Mouse (Mus musculus) urinary bladder, postnatal 10 days (tissue): ENCODE results near the gene Pdzk1ip1.

ENCODE experiments used
- DNase-seq: peaks from one replicate; pipeline ENCODE4 v3.0.0; 2022; ENCODE audit warnings: low spot score

Pdzk1ip1 gene

GRCm38 (mm10) chr4:115088611-115089338 lies at the start of gene Pdzk1ip1:
Pdzk1ip1 (plus strand) TSS chr4:115088708.
- no peak for DNase-seq

DNA sequence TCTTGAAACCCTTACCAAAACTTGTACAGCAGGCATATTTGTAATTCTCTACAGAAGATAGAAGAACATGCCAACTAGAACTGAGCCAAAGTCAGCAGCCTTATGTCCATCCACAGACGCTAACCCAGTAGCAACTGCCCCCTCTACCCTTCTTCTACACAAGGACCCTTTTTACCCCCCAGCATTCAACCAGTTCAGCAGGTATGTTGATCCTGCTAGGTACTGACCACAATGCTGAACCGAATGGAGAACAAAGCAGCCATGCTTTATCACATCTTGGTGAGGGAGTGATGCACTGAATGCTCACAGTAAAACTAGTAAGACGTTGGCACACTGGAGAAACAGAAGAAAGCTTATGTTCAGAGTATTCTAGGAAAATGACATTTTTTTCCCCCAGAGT lies 42.9 kb upstream of the Pdzk1ip1 start:
- no peak for DNase-seq

- no peak for DNase-seq
These were observed 40.8 kb upstream of the Pdzk1ip1 start for GRCm38 (mm10) chr4:115047750-115048149.

DNA sequence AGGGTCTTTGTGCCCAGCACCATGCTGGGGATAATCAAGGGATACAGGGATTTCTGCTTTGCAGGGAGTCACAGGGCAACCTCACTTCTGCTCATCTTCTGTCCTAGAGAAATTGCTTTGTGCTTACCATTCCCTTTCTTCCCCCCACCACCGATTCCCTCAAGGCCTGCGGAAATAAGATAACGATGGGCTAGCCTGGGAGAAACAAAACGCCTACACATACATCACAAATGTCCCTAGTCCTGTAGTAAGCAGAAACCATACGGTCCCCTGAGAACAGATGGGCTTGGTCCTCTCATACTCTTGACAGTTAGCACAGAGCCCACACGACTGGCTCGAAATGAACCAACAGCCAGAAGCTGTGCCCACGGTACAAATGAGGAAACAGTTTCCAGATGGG lies 40.3 kb upstream of the Pdzk1ip1 start:
- no peak for DNase-seq

- DNase-seq: no peak
These were observed 37.3 kb upstream of the Pdzk1ip1 start for GRCm38 (mm10) chr4:115051245-115051644.

DNA sequence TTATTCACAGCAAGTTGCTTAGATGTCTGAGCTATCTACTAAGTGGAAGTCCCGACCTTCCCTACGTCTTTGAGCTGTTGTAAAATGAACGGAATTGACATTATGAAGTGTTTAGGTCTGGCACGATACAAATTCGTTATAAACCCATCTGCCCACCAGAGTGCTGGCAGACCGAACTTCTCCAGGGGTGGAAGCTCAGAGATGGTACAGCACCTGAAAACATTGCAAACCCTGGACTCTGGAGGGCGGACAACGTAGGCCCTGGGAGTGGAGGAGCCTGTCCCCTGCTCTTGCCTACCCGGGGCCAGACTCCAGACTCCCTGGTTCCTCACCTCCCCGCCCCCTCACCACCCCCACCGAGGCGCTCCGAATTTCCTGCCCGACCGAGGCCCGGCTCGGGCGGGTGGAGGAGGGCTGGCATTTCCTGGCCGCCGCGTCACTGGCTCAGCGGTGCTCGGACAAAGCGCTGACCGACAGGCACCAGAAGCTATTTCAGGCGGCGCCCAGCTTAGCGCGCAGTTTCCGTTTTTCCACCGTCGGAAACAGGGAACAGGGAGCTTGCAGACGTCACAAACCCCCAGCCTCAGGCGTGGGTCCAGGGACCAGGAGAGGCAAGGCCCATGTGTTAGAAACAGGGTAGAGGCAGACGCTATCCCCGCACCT lies 36.0 kb upstream of the Pdzk1ip1 start:
- no peak for DNase-seq

DNA sequence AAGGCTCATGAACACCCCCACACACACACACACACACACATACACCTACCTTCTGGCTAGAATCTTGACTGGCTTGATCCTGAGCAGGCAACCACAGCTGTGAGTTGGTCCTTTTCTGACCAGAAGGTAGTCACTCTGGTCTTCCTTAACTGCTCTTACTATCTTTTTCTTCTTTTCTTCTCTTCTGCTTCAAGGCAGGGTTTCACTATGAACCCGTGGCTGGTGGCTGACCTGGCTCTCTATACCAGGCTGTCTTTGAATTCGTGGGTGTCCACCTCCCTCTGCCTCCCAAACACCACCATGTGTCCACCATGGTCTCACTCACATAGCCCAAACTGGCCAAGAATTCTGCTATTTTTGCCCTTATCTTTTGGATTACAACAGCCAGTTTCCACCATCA lies 33.5 kb upstream of the Pdzk1ip1 start:
- DNase-seq: no peak

DNA sequence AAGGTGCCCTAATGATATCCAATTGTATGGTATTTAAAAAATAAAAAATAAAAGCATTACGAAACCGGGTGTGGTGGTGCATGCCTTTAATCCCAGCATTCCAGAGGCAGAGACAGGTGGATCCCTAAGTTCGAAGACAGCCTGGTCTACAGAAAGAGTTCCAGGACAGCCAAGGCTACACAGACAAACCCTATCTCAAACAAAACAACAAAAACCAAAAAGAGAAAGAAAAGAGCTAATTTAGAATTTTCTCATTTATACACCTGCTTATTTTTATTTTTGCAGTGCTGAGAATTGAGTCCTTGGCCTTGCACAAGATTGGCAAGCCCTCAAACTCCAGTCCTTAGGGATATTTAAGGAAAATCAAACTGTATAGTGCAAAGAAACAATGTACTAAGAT lies 32.8 kb upstream of the Pdzk1ip1 start:
- no peak for DNase-seq

DNA sequence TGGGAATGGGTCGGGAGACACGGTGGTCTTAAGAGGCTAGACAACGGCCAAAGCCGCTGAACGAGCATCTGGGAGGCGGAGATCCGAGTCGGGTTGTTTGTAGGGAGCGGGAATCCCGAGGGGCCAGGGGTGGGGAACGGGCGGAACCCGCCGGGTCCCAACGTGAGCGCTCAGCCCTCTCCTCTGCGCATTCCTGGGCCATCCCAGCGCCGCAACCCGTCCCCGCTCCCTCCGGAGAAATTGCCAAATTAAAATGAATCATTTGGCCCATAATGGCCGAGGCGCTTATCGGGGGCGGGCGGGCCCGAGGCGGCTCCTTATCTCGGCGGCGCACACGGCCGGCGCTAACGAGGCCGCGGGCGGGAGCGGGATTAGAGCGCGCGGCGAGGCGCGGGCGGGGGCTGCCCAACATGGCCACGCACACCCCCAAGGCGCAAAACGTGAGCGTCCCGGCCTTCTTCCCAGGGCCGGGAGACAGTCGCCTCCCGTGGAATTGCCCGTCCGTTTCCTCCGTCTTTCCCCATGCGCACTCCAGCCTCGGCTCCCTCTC lies 32.1 kb upstream of the Pdzk1ip1 start, which contains the start of gene Tal1:
Tal1 (plus strand) TSS at position 56 of the 550 bp plus-strand sequence.
- DNase-seq: no peak

DNA sequence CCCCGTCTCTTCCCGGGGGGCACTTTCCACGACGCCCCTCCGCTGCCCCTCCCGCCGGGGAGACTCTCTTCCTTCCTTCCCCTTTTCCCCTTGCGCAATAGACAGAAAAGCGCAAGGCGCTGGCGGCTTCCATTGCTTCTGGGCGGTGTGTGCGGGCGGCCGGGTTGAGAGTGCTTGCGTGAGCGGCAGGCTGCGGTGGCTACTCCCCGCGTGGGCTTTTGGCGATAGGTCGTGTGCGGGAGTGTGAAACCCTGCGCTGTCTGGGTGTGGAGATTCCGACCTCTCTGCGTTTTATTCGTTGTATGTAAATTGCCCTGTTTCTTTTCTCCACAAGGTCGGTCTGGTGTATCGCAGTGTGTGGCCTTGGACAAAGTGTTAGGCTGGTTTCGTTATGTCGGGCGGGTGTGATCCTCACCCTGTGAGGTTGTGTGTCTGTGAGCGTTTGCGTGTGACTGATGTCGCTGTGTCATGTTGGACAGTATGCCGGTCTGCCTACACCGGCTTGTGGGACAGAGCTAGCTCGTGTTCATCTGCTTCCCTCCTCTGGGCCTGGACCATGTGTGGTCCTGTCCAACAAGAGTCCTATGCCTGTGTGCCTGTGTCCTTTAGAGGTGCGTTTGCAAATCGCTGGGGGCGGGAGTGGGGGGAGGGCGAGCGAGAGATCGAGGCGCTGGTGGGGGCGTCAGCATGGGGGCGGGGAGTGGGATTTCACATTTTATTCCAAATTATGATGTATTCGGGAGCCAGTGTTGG lies 31.4 kb upstream of the Pdzk1ip1 start:
- DNase-seq: no peak

DNA sequence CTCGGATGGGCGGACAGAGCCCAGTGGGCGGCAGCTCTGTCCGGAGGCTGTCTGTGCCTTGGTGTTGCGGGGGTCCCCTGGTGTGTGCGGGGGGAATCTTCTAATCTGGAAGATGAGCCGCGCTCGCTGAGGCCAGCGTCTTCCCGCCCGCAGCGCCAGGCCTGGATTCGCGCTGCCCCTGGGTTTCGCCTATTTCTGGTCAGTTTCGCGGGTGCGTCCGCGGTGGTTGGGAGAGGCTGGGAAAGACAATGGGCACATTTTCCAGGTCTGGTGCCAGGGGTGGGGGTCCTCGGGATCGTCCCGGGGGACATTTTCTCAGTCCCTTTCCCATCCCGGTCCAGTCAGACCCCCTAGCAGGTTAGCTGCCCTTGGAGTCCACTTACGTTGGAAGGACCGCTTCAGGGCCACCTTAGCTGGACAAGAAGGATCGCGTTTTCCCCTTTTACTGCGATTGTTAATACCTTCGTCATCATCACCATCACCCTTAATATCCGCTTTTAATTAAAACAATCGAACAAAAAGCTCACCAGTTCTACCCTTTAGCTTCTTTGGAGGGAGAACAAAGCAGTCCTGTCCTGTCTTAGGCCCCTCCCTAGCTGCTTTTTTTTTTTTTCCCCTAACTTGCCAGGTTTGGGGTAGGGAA lies 30.7 kb upstream of the Pdzk1ip1 start:
- no peak for DNase-seq

DNA sequence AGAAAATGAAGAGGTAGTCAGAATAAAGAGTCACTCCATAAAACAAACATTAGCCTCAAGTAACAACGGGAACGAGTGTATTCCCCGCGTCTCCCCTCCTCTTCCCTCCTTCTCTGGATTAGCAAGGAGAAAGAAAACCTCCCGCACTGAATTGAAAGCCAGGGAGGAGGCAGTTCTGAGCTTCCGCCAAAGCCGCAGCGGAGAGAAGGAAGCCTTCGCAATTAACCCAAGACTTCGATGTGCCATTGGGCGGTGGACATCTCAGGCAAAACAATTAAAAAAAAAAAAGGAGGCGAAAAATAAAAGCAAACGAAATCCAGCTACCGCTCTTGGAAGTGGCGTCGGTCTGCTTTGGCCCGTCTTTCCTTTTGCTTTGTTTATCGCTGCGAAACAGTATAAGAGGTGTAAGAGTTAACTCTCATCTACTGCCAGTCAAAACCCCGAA lies 30.2 kb upstream of the Pdzk1ip1 start:
- DNase-seq: no peak

DNA sequence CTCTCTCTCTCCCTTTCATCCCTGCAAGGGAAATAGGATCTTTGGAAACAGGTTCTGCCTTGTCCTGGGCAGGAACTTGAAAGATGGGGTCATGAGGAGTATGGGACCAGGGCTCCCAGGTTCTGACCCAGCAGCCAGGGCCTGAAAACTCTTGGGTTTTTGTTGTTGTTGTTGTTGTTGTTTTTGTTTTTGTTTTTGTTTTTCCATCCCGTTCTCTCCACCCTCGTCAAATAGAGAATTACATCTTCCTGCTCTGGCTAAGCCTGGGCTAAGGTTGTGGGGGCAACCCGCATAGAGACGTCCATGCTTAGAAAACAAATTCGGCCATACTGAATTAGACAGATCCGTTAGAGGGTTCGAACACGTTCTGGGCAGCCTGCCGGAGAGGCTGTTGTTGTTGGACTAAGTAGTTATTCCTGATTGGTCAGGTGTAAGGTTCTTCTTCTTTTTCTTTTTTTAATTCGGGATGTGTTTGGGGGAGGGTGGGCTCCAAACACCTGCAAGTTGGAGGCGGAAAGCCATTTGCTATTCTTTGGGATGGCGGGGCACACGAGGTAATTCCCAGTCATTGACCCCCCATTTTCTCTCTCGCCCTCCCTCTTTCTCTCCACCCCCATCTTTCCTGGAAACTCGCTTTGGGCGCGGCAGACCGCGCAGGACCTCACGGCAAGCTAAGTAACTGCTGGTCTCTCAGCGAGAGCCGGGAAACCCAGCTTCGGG lies 29.5 kb upstream of the Pdzk1ip1 start:
- DNase-seq: no peak

GRCm38 (mm10) chr4:115059871-115060270 lies 28.6 kb upstream of the Pdzk1ip1 start:
- no peak for DNase-seq

DNA sequence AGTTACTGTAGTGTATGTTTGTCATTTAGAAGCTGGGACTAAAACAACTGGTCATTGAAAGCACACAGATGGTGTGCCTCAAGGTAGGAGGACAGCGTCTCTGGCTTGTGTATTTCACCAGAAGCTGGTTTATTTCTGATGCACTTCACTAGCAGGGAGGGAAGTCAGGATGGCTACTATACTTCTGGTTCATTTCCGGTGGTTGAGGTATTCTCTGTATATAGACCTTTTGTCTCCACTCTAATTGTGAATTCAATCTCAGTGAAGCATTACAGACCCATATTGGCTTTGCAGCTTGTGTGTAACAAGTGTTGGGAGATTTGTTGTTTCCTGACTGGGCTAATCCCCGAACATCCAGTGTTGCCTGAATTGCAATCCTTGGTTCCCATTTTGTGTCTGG lies 27.8 kb upstream of the Pdzk1ip1 start:
- DNase-seq: no peak

GRCm38 (mm10) chr4:115062540-115062874 lies 26.0 kb upstream of the Pdzk1ip1 start:
- DNase-seq: no peak

- no peak for DNase-seq
These were observed 25.5 kb upstream of the Pdzk1ip1 start for GRCm38 (mm10) chr4:115062875-115063517.

DNA sequence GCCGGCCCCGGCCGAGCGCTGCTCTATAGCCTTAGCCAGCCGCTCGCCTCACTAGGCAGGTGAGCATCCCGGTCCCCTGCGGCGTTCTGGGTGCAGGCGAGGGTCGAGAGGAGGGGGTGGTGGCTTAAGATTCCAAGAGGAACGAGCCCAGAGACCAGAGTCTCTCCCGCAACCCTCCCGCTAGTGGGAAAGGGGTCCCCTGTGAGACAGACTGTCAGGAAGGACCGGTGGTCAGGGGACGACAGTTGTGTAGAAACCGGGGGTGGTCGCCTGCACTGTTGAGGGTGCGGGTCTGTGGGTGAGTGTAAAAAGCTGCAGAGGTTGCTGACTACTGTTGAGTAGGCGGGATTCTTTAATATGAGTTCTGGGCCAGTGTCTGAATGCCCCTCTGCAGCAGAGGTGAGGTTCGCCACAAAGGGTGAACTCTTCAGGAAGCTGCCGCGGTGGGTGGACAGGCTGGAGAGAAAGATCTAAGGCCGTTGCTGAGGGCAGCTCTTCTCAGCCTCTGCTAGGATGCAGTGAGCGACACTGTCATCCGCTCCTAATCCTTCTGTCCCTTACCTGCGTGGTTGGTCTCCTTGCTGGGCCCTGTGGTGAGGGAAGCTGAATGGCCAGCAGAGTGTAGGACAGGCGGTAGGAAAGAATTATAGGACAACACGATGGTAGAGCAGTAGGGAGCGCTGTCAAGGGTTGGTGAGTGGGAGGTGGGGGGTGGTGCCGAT lies 24.8 kb upstream of the Pdzk1ip1 start:
- no peak for DNase-seq

GRCm38 (mm10) chr4:115071668-115072067 lies 16.8 kb upstream of the Pdzk1ip1 start:
- no peak for DNase-seq

DNA sequence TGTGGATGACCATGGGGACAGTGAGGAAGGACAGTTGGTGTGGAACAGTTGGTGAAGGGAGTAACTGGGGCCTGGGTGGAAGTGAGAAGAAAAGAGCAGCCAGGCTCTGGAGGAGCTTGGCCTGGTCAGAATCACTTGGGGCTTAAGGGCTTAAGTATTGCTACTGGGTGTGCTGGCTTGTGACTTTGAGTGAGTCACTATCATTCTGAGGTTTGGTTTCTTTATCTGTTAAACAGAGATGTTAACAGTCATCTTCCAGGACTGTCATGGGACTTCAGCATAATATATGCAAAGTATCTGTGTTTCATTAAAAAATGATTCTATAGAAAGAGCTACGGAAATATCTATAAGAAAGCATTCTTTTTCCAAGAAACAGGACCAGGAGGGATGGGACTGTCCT lies 13.7 kb upstream of the Pdzk1ip1 start:
- no peak for DNase-seq
